Mouse (Mus musculus) hindbrain, embryonic 15.5 days (tissue): ENCODE results near the gene Ccna1. TPM values are rescaled to one million over a fixed set of nuclear protein-coding genes. Genes with fewer than 3 reads are reported as not detected.

Experiments
- ATAC-seq: fragments of 200-750 bp; cut with Nextera tagmentation; 2 replicates; pipeline ENCODE4 v1.8.0; 2017; ENCODE audit warnings: low read depth, moderate number of reproducible peaks, moderate TSS enrichment; ENCODE audit not compliant: low FRiP score
- H3K27ac ChIP-seq: fragments of 300-500 bp; sonication (generic); replicated peaks from 2 replicates; pipeline ENCODE4 v1.5.1; 2015; ENCODE audit warnings: mild to moderate bottlenecking, inconsistent platforms
- H3K27me3 ChIP-seq: fragments of 300-500 bp; sonication (generic); 2 replicates; pipeline ENCODE4 v1.6.1; 2015; ENCODE audit warnings: control low read depth, inconsistent platforms
- H3K36me3 ChIP-seq: fragments of 300-500 bp; sonication (generic); 2 replicates; pipeline ENCODE4 v1.6.1; 2015; ENCODE audit warnings: control low read depth, inconsistent platforms
- H3K4me1 ChIP-seq: fragments of 300-500 bp; sonication (generic); replicated peaks from 2 replicates; pipeline ENCODE4 v1.6.1; 2015; ENCODE audit warnings: control low read depth, inconsistent platforms
- H3K4me2 ChIP-seq: fragments of 300-500 bp; sonication (generic); 2 replicates; pipeline ENCODE4 v1.6.1; 2015; ENCODE audit warnings: moderate library complexity, mild to moderate bottlenecking, inconsistent platforms
- H3K4me3 ChIP-seq: fragments of 300-500 bp; sonication (generic); 2 replicates; pipeline ENCODE4 v1.5.1; 2015; ENCODE audit warnings: mild to moderate bottlenecking, inconsistent platforms
- H3K9ac ChIP-seq: fragments of 300-500 bp; sonication (generic); 2 replicates; pipeline ENCODE4 v1.6.1; 2015; ENCODE audit warnings: inconsistent platforms
- H3K9me3 ChIP-seq: fragments of 300-500 bp; sonication (generic); 2 replicates; pipeline ENCODE4 v1.6.1; 2016; ENCODE audit warnings: control low read depth, inconsistent platforms
- WGBS: fragments of 180-500 bp; shearing (Covaris S2); methylation state at CpG from one replicate; pipeline ENCODE4 v1.1.7; 2015; 5-methylcytosine and 5-hydroxymethylcytosine counted together
- polyA plus RNA-seq: library from polyadenylated mRNA; unstranded; fragments of >200 nt; fragmentation: Nextera tagmentation; extraction: Ambion mirVana; gene quantifications from 2 replicates; pipeline ENCODE4 v1.2.1, GENCODE M21; 2015

Ccna1 gene
- polyA plus RNA-seq, 1 experiment from 2014 or later = 2.1 TPM

DNA sequence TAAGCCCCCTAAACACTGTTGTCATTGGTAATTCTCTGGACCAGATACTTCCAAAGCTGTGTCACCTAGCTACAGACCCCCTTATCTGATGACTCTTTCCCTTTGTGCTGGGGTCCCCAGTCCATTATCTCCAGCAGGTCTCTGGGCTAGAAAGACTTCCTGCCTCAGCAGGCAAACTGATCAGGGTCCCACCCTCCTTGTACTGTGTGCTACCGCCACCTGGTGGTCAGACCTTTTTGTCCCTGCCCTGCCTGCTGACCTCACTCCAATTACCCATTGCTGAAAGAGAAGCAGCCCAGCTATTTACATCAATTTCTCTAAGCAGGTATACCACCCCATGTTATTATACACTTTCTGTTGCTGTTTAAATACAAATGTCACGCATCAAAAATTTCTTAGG lies 9.1 kb upstream of the Ccna1 start:
- 9% methylated on average over 2 of the region's 2 CpGs for WGBS
- Histone ChIP-seq H3K9me3 (no peaks in the 10 kb centered on the region), H3K27ac (no peak overlapping the region), H3K4me2 (no peak overlapping the region), H3K27me3 (no peaks in the 10 kb centered on the region), H3K36me3 (no peaks in the 10 kb centered on the region), H3K4me1 (peaks cover 22% of the 10 kb centered on the region; the same call in 1 of the 2 replicates), H3K9ac (no peak overlapping the region), H3K4me3 (no peak overlapping the region)
- ATAC-seq = no peak

DNA sequence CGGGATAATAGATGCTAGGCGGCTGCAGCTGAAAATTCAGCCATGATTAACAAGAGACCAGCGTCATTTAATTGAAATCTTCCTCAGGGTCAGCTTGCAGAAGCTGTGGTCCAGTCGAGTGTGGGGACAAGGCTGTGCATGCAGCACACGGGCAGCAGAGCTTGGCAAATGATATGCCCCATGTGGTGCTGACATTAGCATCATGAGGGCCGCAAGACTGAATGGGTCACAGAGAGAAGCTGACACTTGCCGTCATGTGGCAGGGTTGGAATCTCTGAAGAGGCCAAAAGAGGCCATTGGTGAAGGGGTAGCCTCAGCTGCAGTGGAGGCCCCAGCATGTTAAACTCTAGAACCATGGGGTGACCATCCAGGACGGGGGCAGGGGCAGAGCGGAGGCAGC lies 7.4 kb upstream of the Ccna1 start:
- H3K4me3 ChIP-seq = no peak overlapping the region

DNA sequence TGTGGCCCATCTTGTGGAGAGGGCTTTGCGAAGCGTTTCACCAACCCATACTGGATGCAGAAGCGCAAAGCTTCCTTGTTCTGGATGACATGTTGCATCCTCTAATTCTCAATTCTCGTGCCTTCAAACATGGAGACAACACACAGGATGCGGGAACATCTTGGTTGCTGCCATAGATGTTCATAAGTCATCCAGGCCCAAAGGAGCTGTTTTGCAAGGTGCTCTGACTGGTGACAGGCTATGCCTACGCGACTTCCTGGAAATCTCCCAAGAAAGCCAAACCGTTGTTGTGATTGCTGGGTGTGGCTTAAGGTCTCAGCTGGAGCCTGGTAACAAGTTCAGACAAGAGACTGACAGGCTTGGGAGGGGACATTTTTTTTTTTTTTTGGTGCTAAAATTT lies 1.1 kb upstream of the Ccna1 start:
- H3K4me2 ChIP-seq = 0 out of 2 replicates have a peak overlapping the region, but pooled peaks have one; percentile 91
- H3K4me1 ChIP-seq = peaks cover 12% of the 10 kb centered on the region
- H3K4me3 ChIP-seq = no peak overlapping the region
- H3K27ac ChIP-seq = no peak overlapping the region
- H3K36me3 ChIP-seq = no peaks in the 10 kb centered on the region
- 67% methylated on average over 8 of the region's 8 CpGs for WGBS
- H3K9me3 ChIP-seq = no peaks in the 10 kb centered on the region
- H3K9ac ChIP-seq = no peak overlapping the region
- ATAC-seq = no peak
- H3K27me3 ChIP-seq = peaks cover 13% of the 10 kb centered on the region; the same call in 1 of the 2 replicates

More for the DNA sequence above, 7.4 kb upstream of the Ccna1 start:
- Histone ChIP-seq H3K4me2 (no peak overlapping the region), H3K9ac (no peak overlapping the region), H3K36me3 (no peaks in the 10 kb centered on the region), H3K27me3 (0 out of 2 replicates have a peak, but pooled peaks cover 2% of the 10 kb centered on the region), H3K4me1 (peaks cover 17% of the 10 kb centered on the region; the same call in 1 of the 2 replicates), H3K27ac (no peak overlapping the region), H3K9me3 (no peaks in the 10 kb centered on the region)
- no peak for ATAC-seq
- WGBS = 49% methylated on average over 9 of the region's 9 CpGs

DNA sequence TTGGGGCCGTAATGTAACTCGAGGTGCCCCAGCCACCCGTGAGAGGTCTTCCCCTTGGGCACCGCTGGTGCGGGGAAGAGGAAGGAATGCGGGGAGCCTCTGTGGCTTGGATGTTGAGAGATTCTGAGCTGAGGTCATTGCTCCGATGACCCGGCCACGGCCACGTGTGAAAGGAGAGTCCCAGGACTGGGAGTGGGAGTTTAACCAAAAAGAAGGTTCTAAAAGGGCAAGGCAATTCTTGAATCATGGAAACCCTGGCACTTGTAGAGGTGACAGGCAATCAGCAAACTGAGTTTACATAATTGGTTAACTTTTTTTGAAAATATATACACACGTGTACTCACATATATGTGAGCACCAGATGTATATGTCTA lies 433 bp upstream of the Ccna1 start:
- Histone ChIP-seq H3K4me2 (peak overlapping the region; percentile 91), H3K9me3 (no peaks in the 10 kb centered on the region), H3K9ac (peak overlapping the region; percentile 49), H3K4me3 (peak overlapping the region; percentile 56), H3K36me3 (no peaks in the 10 kb centered on the region), H3K27ac (no peak overlapping the region), H3K4me1 (peaks cover 12% of the 10 kb centered on the region), H3K27me3 (peaks cover 13% of the 10 kb centered on the region; the same call in 1 of the 2 replicates)
- 6% methylated on average over 11 of the region's 11 CpGs for WGBS
- ATAC-seq = no peak

DNA sequence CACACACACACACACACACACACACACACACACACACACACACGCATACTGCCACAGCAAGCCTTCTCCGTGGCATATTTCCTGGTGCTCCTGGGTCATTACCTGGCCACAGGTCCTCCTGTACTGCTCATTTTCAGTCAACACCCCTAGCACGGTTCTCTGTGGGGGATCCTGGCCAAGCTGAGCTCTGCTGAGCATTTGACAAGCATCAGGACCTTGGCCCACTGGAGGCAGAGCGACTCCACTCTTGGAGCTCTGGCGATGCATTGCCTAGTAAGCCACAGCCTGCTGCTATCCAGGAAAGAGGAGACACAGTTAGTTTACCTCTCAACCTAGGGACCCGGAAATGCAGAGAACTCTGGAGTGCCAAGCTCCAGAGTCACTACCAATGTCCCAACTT lies 1.1 kb downstream of the Ccna1 start:
- no peaks in the 10 kb centered on the region for H3K9me3 ChIP-seq
- peak overlapping the region; percentile 91 for H3K4me2 ChIP-seq
- peaks cover 12% of the 10 kb centered on the region for H3K4me1 ChIP-seq
- no peaks in the 10 kb centered on the region for H3K36me3 ChIP-seq
- no peak overlapping the region for H3K27ac ChIP-seq
- WGBS = 57% methylated on average over 6 of the region's 6 CpGs
- H3K4me3 ChIP-seq = peak overlapping the region; percentile 56; the same call in 1 of the 2 replicates
- no peak overlapping the region for H3K9ac ChIP-seq
- ATAC-seq = no peak
- peaks cover 13% of the 10 kb centered on the region; the same call in 1 of the 2 replicates for H3K27me3 ChIP-seq

DNA sequence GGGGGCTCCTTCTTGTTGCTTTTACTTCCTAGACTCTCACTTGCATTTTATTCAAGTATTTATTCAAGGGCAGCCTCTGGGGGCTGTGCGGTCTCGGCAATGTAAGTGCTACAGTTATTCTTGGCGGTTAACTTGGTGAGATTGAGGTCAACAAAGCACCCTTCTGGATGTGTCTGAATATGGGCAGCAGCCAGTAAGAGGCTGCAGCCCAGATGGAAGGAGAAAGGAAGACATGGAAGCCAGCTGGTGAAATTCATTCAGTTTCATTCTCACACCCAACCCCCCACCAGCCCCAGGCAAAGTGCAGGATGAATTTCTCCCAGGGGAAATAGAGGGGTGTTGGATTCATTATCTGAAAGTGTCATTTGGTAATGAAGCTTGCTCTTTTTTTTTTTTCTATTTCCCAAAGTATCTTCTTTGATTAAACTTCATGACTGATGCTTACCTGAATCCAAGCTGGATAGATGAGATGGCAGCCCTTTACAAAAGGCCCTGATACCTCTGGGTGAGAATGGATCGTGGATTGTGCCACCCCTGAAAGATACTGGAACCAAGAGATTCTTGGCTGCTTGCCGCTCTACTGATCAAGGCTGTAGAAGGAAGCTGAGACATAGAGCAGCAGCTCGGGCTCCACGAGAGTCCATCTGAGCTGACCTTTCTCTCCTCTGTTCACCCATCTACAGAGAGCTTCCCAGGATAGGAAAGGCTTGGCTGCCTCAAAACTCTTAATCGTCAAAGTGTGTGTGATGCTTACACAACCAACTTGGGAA lies 10.5 kb downstream of the Ccna1 start:
- Histone ChIP-seq H3K9ac (no peak overlapping the region), H3K27me3 (no peaks in the 10 kb centered on the region), H3K4me1 (peaks cover 6% of the 10 kb centered on the region), H3K27ac (no peak overlapping the region), H3K4me2 (no peak overlapping the region), H3K4me3 (no peak overlapping the region), H3K36me3 (no peaks in the 10 kb centered on the region), H3K9me3 (no peaks in the 10 kb centered on the region)
- WGBS = 56% methylated on average over 8 of the region's 8 CpGs
- 0 out of 2 replicates have a peak, but pooled peaks have one; percentile 27 for ATAC-seq

DNA sequence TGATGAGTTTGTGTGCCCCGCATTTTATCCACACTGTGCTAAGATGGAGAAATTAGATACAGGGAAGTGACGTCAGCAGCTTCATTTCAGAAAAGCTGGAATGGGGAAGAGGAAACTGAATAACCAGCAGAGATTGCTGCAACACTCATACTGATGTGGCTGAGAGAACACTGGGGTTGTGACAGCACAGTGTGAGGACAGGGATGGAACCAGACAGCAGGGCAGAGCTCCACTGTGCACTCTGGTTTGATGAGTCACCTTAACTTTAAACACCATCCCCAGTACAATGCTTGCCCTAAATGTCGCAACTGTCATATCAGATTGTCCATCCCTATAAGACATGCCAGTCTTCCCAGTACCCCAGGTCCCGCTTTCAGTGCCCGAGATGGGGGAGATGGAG lies 17.7 kb downstream of the Ccna1 start:
- Histone ChIP-seq H3K9me3 (no peaks in the 10 kb centered on the region), H3K4me1 (no peaks in the 10 kb centered on the region), H3K9ac (no peak overlapping the region), H3K36me3 (no peaks in the 10 kb centered on the region), H3K27ac (no peak overlapping the region), H3K27me3 (no peaks in the 10 kb centered on the region), H3K4me3 (no peak overlapping the region), H3K4me2 (no peak overlapping the region)
- 92% methylated on average over 5 of the region's 5 CpGs for WGBS
- no peak for ATAC-seq

DNA sequence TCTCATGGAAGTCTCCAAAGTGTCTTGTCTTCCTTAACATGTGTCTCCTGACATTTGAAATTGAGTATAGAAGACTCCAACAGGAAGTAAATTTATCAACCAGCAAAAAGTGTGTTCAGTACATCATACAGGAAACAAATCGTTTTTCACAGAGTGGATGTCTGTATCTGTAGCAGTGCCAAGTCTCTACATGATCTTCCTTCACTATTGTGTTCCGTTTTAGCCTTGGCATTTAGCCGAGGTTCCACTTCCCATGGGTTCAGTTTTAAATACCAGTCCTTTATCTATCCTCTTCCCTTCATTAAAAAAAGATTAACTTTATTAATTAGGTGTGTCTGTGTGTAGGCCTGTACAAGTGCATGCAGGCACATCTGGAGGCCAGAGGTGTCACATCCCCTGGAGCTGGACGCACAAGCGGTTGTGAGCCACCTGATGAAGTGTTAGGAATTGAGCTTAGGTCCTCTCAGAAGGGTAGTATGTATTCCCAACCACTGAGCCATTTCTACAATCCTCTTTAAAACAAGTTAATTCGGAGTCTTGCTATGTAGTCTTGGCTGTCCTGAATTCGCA lies 27.9 kb downstream of the Ccna1 start:
- no peak overlapping the region for H3K4me2 ChIP-seq

DNA sequence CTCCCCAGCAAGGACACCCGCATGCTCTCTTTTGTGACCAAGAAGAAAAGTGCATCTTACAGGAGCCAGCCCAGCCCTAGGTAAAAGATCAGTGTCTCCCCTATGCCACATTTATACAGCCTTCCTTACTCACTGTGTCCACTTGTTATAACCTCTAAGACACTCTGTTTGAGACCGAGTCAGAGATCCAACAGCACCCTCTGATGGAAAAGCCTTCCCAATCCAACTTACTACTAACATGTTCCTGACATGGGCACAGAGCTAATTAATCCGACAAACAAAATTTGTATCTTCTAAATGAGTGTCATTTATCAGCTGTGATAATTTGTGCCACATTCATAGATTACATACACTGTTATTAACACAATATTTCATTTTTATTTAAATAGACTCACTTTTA lies 29.8 kb downstream of the Ccna1 start:
- Histone ChIP-seq H3K9me3 (no peaks in the 10 kb centered on the region), H3K27me3 (no peaks in the 10 kb centered on the region), H3K4me2 (no peak overlapping the region), H3K4me1 (0 out of 2 replicates have a peak, but pooled peaks cover 5% of the 10 kb centered on the region), H3K27ac (no peak overlapping the region), H3K9ac (no peak overlapping the region), H3K36me3 (no peaks in the 10 kb centered on the region), H3K4me3 (no peak overlapping the region)
- no peak for ATAC-seq
- 71% methylated on average over 3 of the region's 3 CpGs for WGBS

More for the DNA sequence above, 27.9 kb downstream of the Ccna1 start:
- Histone ChIP-seq H3K4me3 (no peak overlapping the region), H3K4me1 (0 out of 2 replicates have a peak, but pooled peaks cover 5% of the 10 kb centered on the region), H3K27ac (no peak overlapping the region), H3K36me3 (no peaks in the 10 kb centered on the region), H3K27me3 (no peaks in the 10 kb centered on the region), H3K9ac (no peak overlapping the region), H3K9me3 (no peaks in the 10 kb centered on the region)
- 60% methylated on average over 7 of the region's 7 CpGs for WGBS
- no peak for ATAC-seq

DNA sequence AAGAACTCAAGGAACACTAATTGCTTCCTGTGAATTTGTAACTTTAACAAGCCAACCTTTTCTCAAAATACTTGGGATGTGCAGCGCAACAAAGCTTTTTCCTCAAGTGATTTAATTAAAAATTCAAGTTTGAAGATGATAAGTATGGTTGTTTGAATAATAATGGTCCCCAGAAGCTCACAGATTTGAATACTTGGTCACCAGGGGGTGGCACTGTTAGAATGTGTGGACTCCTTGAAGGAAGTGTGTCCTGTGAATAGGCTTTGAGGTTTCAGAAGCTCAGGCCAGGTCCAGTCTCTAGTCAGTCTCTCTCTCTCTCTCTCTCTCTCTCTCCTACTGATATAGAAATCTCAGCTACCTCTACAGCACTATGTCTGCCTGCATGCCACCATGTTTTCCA lies 32.0 kb downstream of the Ccna1 start:
- ATAC-seq = no peak
- H3K27me3 ChIP-seq = no peaks in the 10 kb centered on the region
- H3K4me1 ChIP-seq = 0 out of 2 replicates have a peak, but pooled peaks cover 2% of the 10 kb centered on the region
- no peak overlapping the region for H3K4me3 ChIP-seq
- no peak overlapping the region for H3K9ac ChIP-seq
- no peaks in the 10 kb centered on the region for H3K36me3 ChIP-seq
- 94% methylated on average over 1 of the region's 1 CpGs for WGBS
- H3K9me3 ChIP-seq = no peaks in the 10 kb centered on the region
- H3K4me2 ChIP-seq = no peak overlapping the region
- no peak overlapping the region for H3K27ac ChIP-seq

DNA sequence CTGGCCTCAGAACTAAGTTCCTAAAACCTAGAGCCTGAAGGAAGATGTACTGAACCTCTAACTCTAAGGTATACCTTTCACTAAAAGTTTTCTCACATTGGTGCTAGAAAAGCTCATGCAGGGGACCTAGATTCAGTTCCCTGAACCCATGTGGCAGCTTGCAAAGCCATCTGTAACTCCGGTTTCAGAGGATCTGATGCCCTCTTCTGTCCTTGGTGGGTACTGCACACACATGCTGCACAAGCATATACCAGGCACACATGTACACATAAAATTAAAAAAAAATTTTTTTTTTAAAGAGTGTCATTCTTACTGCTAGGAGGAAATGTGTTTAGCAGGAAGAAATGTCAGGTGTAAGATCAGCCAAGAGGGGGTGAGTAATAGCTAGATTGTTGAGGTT lies 33.1 kb downstream of the Ccna1 start:
- Histone ChIP-seq H3K9ac (no peak overlapping the region), H3K4me3 (no peak overlapping the region), H3K4me2 (no peak overlapping the region), H3K4me1 (no peaks in the 10 kb centered on the region), H3K9me3 (no peaks in the 10 kb centered on the region), H3K36me3 (no peaks in the 10 kb centered on the region), H3K27me3 (no peaks in the 10 kb centered on the region), H3K27ac (no peak overlapping the region)
- WGBS = 94% methylated on average over 1 of the region's 1 CpGs
- ATAC-seq = no peak

DNA sequence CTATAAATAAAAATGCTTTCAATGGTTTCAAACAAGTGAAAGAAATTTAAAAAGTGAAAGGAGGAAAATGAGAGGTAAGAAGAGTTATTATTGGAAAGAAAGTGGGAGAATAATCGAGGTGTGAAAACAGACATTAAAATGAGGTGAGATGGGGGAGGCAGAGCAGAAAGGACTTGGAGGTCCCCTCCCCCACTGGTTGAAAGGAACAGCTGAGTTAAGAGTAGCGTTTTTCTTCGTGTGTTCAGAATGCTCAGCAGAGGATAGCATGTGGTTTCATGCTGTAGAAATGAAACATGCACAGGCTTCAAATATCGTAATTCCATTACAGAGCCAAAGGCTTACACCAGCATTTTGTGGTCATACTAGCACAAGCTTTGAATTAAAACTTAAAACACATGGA lies 42.8 kb downstream of the Ccna1 start:
- no peaks in the 10 kb centered on the region for H3K36me3 ChIP-seq
- H3K27ac ChIP-seq = no peak overlapping the region
- H3K27me3 ChIP-seq = no peaks in the 10 kb centered on the region
- WGBS = 61% methylated on average over 4 of the region's 4 CpGs
- no peak overlapping the region for H3K9ac ChIP-seq
- no peaks in the 10 kb centered on the region for H3K9me3 ChIP-seq
- ATAC-seq = no peak
- no peak overlapping the region for H3K4me3 ChIP-seq
- H3K4me2 ChIP-seq = no peak overlapping the region
- no peaks in the 10 kb centered on the region for H3K4me1 ChIP-seq
